Mouse (Mus musculus) spleen, postnatal 4 days (tissue): ENCODE data around the gene Siah2.

Experiments
- DNase-seq, 2 experiments: peaks; one replicate each; pipeline ENCODE4 v3.0.0; 2022; ENCODE audit warnings: low spot score in 2 of 2

Siah2 gene

GRCm38 (mm10) chr3:58663970-58664369 is 28.2 kb downstream of the Siah2 start:
- no peak for DNase-seq

GRCm38 (mm10) chr3:58660636-58661035 is 31.6 kb downstream of the Siah2 start:
- DNase-seq = no peak

GRCm38 (mm10) chr3:58657356-58657755 is 34.8 kb downstream of the Siah2 start:
- peak; percentile 67 to 85 for DNase-seq

- DNase-seq = peak; percentile 54 to 78
Measured at GRCm38 (mm10) chr3:58655362-58656130, 36.7 kb downstream of the Siah2 start.

- peak in 1 of 2 experiments; percentile 35 for DNase-seq
Measured at GRCm38 (mm10) chr3:58653907-58654306, 38.3 kb downstream of the Siah2 start.

- no peak for DNase-seq
Measured at GRCm38 (mm10) chr3:58650328-58650727, 41.9 kb downstream of the Siah2 start.

- DNase-seq = no peak
Measured at GRCm38 (mm10) chr3:58647179-58647578, 45.0 kb downstream of the Siah2 start.

GRCm38 (mm10) chr3:58646180-58646579 is 46.0 kb downstream of the Siah2 start:
- DNase-seq = no peak

GRCm38 (mm10) chr3:58636406-58637295 is 55.5 kb downstream of the Siah2 start, which contains the start of gene Erich6:
TSS of gene Erich6 (minus strand) at chr3:58637207.
- DNase-seq = no peak

GRCm38 (mm10) chr3:58631693-58632092 is 60.5 kb downstream of the Siah2 start:
- DNase-seq = no peak

GRCm38 (mm10) chr3:58624981-58625380 is 67.2 kb downstream of the Siah2 start:
- no peak for DNase-seq
